Mouse (Mus musculus) limb, embryonic 14.5 days (tissue): Measurements from ENCODE around the gene D630036H23Rik. TPM values are rescaled to one million over a fixed set of nuclear protein-coding genes. Genes with fewer than 3 reads are reported as not detected.

Experiments used
- ATAC-seq: fragments of 200-750 bp; cut with Nextera tagmentation; 2 replicates; pipeline ENCODE4 v1.8.0; 2017; ENCODE audit warnings: low read depth, moderate number of reproducible peaks, moderate TSS enrichment; ENCODE audit not compliant: low FRiP score
- DNase-seq: peaks from one replicate; pipeline ENCODE4 v3.0.0-alpha.2; 2015; ENCODE audit warnings: low spot score
- H3K27ac ChIP-seq: fragments of 300-500 bp; sonication (generic); replicated peaks from 2 replicates; pipeline ENCODE4 v1.5.1; 2014; ENCODE audit warnings: low read depth, mild to moderate bottlenecking, low read length, moderate library complexity, mixed read lengths
- H3K27me3 ChIP-seq: fragments of 300-500 bp; sonication (generic); 2 replicates; pipeline ENCODE4 v1.6.1; 2014; ENCODE audit warnings: low read length, mixed read lengths; ENCODE audit not compliant: control insufficient read depth, insufficient read depth
- H3K36me3 ChIP-seq: fragments of 300-500 bp; sonication (generic); 2 replicates; pipeline ENCODE4 v1.6.1; 2014; ENCODE audit warnings: mild to moderate bottlenecking, low read length, moderate library complexity, mixed read lengths; ENCODE audit not compliant: control insufficient read depth, insufficient read depth
- H3K4me1 ChIP-seq: fragments of 300-500 bp; sonication (generic); 2 replicates; pipeline ENCODE4 v1.6.1; 2014; ENCODE audit warnings: antibody characterized with exemption, low read length, mixed read lengths; ENCODE audit not compliant: control insufficient read depth, insufficient read depth
- H3K4me2 ChIP-seq: fragments of 300-500 bp; sonication (generic); replicated peaks from 2 replicates; pipeline ENCODE4 v1.6.1; 2014; ENCODE audit warnings: low read depth, mild to moderate bottlenecking, low read length, moderate library complexity; ENCODE audit not compliant: severe bottlenecking
- H3K4me3 ChIP-seq: fragments of 300-500 bp; sonication (generic); replicated peaks from 2 replicates; pipeline ENCODE4 v1.5.1; 2014; ENCODE audit warnings: low read length
- H3K9ac ChIP-seq: fragments of 300-500 bp; sonication (generic); 2 replicates; pipeline ENCODE4 v1.6.1; 2014; ENCODE audit warnings: mild to moderate bottlenecking, low read depth, low read length, moderate library complexity; ENCODE audit not compliant: severe bottlenecking
- H3K9me3 ChIP-seq: fragments of 300-500 bp; sonication (generic); 2 replicates; pipeline ENCODE4 v1.6.1; 2016; ENCODE audit warnings: low read length; ENCODE audit not compliant: control insufficient read depth
- POLR2A ChIP-seq: fragments of 200-500 bp; IDR thresholded peaks from 2 replicates; pipeline ENCODE4 v1.8.0; 2012; ENCODE audit warnings: inconsistent platforms, mild to moderate bottlenecking, moderate library complexity, borderline replicate concordance; ENCODE audit not compliant: insufficient read depth, insufficient read length; ENCODE audit errors: extremely low read depth
- WGBS: fragments of 180-500 bp; shearing (Covaris S2); extraction: QIAGEN DNeasy Blood & Tissue Kit; methylation state at CpG from one replicate; pipeline ENCODE4 v1.1.7; 2014; 5-methylcytosine and 5-hydroxymethylcytosine counted together
- polyA plus RNA-seq, 2 experiments: library from polyadenylated mRNA; depleted of rRNA in 1 of 2; stranded (reverse) in 1 of 2; unstranded in 1 of 2; fragments of >200 nt; fragmentation: Nextera tagmentation in 1 of 2; extraction: Ambion mirVana in 1 of 2; gene quantifications; 2 replicates each; pipeline versions ENCODE4 v1.2.1 to v1.2.3; 2012 to 2014

D630036H23Rik gene
- polyA plus RNA-seq, 2 experiments, result 0.99 to 1.6 TPM

GRCm38 (mm10) chr12:36333837-36334281 lies 48.1 kb downstream of the D630036H23Rik start:
- Histone ChIP-seq H3K4me1 (peaks cover 3% of the 10 kb centered on the region; the same call in 1 of the 2 replicates), H3K9ac (no peak overlapping the region), H3K27me3 (no peaks in the 10 kb centered on the region), H3K36me3 (no peaks in the 10 kb centered on the region), H3K4me3 (no peak overlapping the region), H3K27ac (no peak overlapping the region), H3K4me2 (no peak overlapping the region), H3K9me3 (no peaks in the 10 kb centered on the region)
- TF ChIP-seq POLR2A, result no peak
- DNase-seq, result no peak
- WGBS, result 65% methylated on average over 9 of the region's 9 CpGs
- ATAC-seq, result no peak

GRCm38 (mm10) chr12:36332676-36333075 lies 49.3 kb downstream of the D630036H23Rik start:
- no peak for TF ChIP-seq POLR2A
- 76% methylated on average over 1 of the region's 1 CpGs for WGBS
- Histone ChIP-seq H3K4me2 (no peak overlapping the region), H3K36me3 (no peaks in the 10 kb centered on the region), H3K9ac (no peak overlapping the region), H3K27me3 (no peaks in the 10 kb centered on the region), H3K27ac (no peak overlapping the region), H3K4me1 (peaks cover 3% of the 10 kb centered on the region; the same call in 1 of the 2 replicates), H3K4me3 (no peak overlapping the region), H3K9me3 (no peaks in the 10 kb centered on the region)
- DNase-seq, result no peak
- no peak for ATAC-seq

Other genes starting within 250 kb of the D630036H23Rik start
- 16.9 and 21.8 TPM in 2 replicates for gene Ankmy2, start 225.1 kb downstream of the D630036H23Rik start, polyA plus RNA-seq (2012; rRNA removed)
- gene Ankmy2, start 225.1 kb downstream of the D630036H23Rik start, polyA plus RNA-seq (2014; fragmentation: Nextera tagmentation; extraction: Ambion mirVana), result 33.8 and 37.8 TPM in 2 replicates
- gene Bzw2, start 224.1 kb downstream of the D630036H23Rik start, polyA plus RNA-seq (2012; rRNA removed), result 81.1 and 112 TPM in 2 replicates
- gene Bzw2, start 224.1 kb downstream of the D630036H23Rik start, polyA plus RNA-seq (2014; fragmentation: Nextera tagmentation; extraction: Ambion mirVana), result 183 and 204 TPM in 2 replicates
- not detected in 2 replicates for gene Lrrc72, start 128.8 kb downstream of the D630036H23Rik start, polyA plus RNA-seq (2012; rRNA removed)
- 0.30 TPM in 1 of 2 replicates, not detected in the other for gene Lrrc72, start 128.8 kb downstream of the D630036H23Rik start, polyA plus RNA-seq (2014; fragmentation: Nextera tagmentation; extraction: Ambion mirVana)
- 36.1 and 39.5 TPM in 2 replicates for gene Sostdc1, start 68.0 kb downstream of the D630036H23Rik start, polyA plus RNA-seq (2012; rRNA removed)
- gene Sostdc1, start 68.0 kb downstream of the D630036H23Rik start, polyA plus RNA-seq (2014; fragmentation: Nextera tagmentation; extraction: Ambion mirVana), result 63.8 and 69.7 TPM in 2 replicates
- gene Ispd, start 731 bp downstream of the D630036H23Rik start, polyA plus RNA-seq (2012; rRNA removed), result 2.7 and 3.0 TPM in 2 replicates
- 9.6 and 10.9 TPM in 2 replicates for gene Ispd, start 731 bp downstream of the D630036H23Rik start, polyA plus RNA-seq (2014; fragmentation: Nextera tagmentation; extraction: Ambion mirVana)